Mouse (Mus musculus): Measurements from ENCODE around the gene Pold2.
"Not testable (repeated sequence)": the region's sequence is repeated elsewhere in the genome, so short reads cannot be mapped to it uniquely, and the experiment has no call there.

Gene Pold2

GRCm38 (mm10) chr11:5898531-5898930 lies 20.4 kb upstream of the Pold2 start, which contains the start of gene Myl7:
Myl7 (minus strand) TSS chr11:5898782.
- no peak for DNase-seq (ENCODE audit: low read depth)

GRCm38 (mm10) chr11:5897839-5898238 lies 19.7 kb upstream of the Pold2 start:
- no peak for DNase-seq (ENCODE audit: low read depth)

GRCm38 (mm10) chr11:5897230-5897629 lies 19.1 kb upstream of the Pold2 start:
- DNase-seq (ENCODE audit: low read depth): no peak

GRCm38 (mm10) chr11:5893807-5894206 lies 15.7 kb upstream of the Pold2 start:
- DNase-seq (ENCODE audit: low read depth): no peak

- no peak for DNase-seq (ENCODE audit: low read depth)
These were observed 14.8 kb upstream of the Pold2 start for GRCm38 (mm10) chr11:5892810-5893368.

- no peak for DNase-seq (ENCODE audit: low read depth)
These were observed 14.1 kb upstream of the Pold2 start for GRCm38 (mm10) chr11:5892151-5892591.

- DNase-seq (ENCODE audit: low read depth): not testable (repeated sequence)
These were observed 10.5 kb upstream of the Pold2 start for GRCm38 (mm10) chr11:5888563-5888962.

GRCm38 (mm10) chr11:5887250-5887649 lies 9.2 kb upstream of the Pold2 start:
- DNase-seq (ENCODE audit: low read depth): no peak

- peak; percentile 43 for DNase-seq (ENCODE audit: low read depth)
These were observed 8.1 kb upstream of the Pold2 start for GRCm38 (mm10) chr11:5886187-5886586.

GRCm38 (mm10) chr11:5882518-5882917 lies 4.4 kb upstream of the Pold2 start:
- DNase-seq (ENCODE audit: low read depth): no peak

GRCm38 (mm10) chr11:5879905-5880304 lies 1.8 kb upstream of the Pold2 start:
- peak; percentile 48 for DNase-seq (ENCODE audit: low read depth)

- DNase-seq (ENCODE audit: low read depth): no peak
These were observed 569 bp upstream of the Pold2 start for GRCm38 (mm10) chr11:5878661-5879060.

- DNase-seq (ENCODE audit: low read depth): no peak
These were observed 671 bp downstream of the Pold2 start for GRCm38 (mm10) chr11:5877421-5877820.

GRCm38 (mm10) chr11:5873192-5873591 lies 4.9 kb downstream of the Pold2 start:
- DNase-seq (ENCODE audit: low read depth): no peak

GRCm38 (mm10) chr11:5872707-5873106 lies 5.4 kb downstream of the Pold2 start:
- DNase-seq (ENCODE audit: low read depth): no peak

GRCm38 (mm10) chr11:5870069-5870468 lies 8.0 kb downstream of the Pold2 start:
- no peak for DNase-seq (ENCODE audit: low read depth)

GRCm38 (mm10) chr11:5869331-5869730 lies 8.8 kb downstream of the Pold2 start:
- no peak for DNase-seq (ENCODE audit: low read depth)

GRCm38 (mm10) chr11:5868324-5868723 lies 9.8 kb downstream of the Pold2 start:
- DNase-seq (ENCODE audit: low read depth): no peak

- no peak for DNase-seq (ENCODE audit: low read depth)
These were observed 10.9 kb downstream of the Pold2 start for GRCm38 (mm10) chr11:5867196-5867595.

GRCm38 (mm10) chr11:5862394-5863105 lies 15.5 kb downstream of the Pold2 start:
- no peak for DNase-seq (ENCODE audit: low read depth)

- DNase-seq (ENCODE audit: low read depth): no peak
These were observed 16.3 kb downstream of the Pold2 start, which contains the start of gene Aebp1 for GRCm38 (mm10) chr11:5861678-5862393. Aebp1 (plus strand) TSS chr11:5861947.

GRCm38 (mm10) chr11:5860639-5861038 lies 17.5 kb downstream of the Pold2 start:
- no peak for DNase-seq (ENCODE audit: low read depth)

All from c-Kit-positive CD71-positive TER-119-negative erythroid progenitor cells, embryonic 14.5 days (primary cell).